In genomic region chr11:68717171-68717840, GRCm38 (mm10) we compare ENCODE assay signal across 12 mouse cellular contexts. TPM values are rescaled to one million over a fixed set of nuclear protein-coding genes. Genes with fewer than 3 reads are reported as not detected.
A peak's percentile ranks its signal among the peaks of the same experiment; 100 is the strongest.
DNase-seq lines count a peak whose midpoint lies in the region; ATAC-seq and TF ChIP-seq lines count a peak whose summit lies in the region.
"Had no signal": no experiment of that assay in that cellular context is flagged by ENCODE, and none has a peak within 500 bp of the region (broad histone marks: within the 10 kb centered on the region; RNA-seq: fewer than 3 reads in every experiment).

No protein-coding gene starts in this region.

- no peak for DNase-seq in hindbrain, embryonic 11.5 days (ENCODE audit: low spot score)
- DNase-seq in layer of hippocampus, postnatal 14 days (ENCODE audit: low spot score in 2 of 2): no peak
- DNase-seq: right cerebral cortex, postnatal 14 days had no signal

- H3K4me2 ChIP-seq in forebrain, embryonic 13.5 days: no peak overlapping the region
- H3K4me2 ChIP-seq in forebrain, embryonic 16.5 days (ENCODE audit: low read length): no peak overlapping the region
- no peak overlapping the region for H3K4me2 ChIP-seq in midbrain, embryonic 13.5 days (replicated peaks)
- no peak overlapping the region for H3K4me2 ChIP-seq in midbrain, embryonic 16.5 days (ENCODE audit: low read length)
- H3K4me2 ChIP-seq in hindbrain, embryonic 11.5 days (replicated peaks; ENCODE audit: low read depth, low read length): no peak overlapping the region
- no peak overlapping the region for H3K4me2 ChIP-seq in intestine, embryonic 16.5 days (ENCODE audit: low read depth, low read length)
- H3K4me2 ChIP-seq: embryonic facial prominence, embryonic 13.5 days had no signal

- TF ChIP-seq POLR2A in olfactory bulb, adult 2 months (IDR thresholded peaks at IDR 0.05; ENCODE audit: insufficient read depth, low read depth, low read length): no peak

- ATAC-seq in forebrain, embryonic 13.5 days: no peak
- no peak for ATAC-seq in forebrain, embryonic 16.5 days
- no peak for ATAC-seq in midbrain, embryonic 13.5 days
- ATAC-seq in midbrain, embryonic 16.5 days: no peak
- ATAC-seq in hindbrain, embryonic 11.5 days (ENCODE audit: low FRiP score): no peak
- no peak for ATAC-seq in intestine, embryonic 16.5 days
- ATAC-seq: inflammation-experienced regulatory T-cells, adult 6 months had no signal

- no peaks in the 10 kb centered on the region for H3K9me3 ChIP-seq in forebrain, embryonic 13.5 days (replicated peaks)
- no peaks in the 10 kb centered on the region for H3K9me3 ChIP-seq in forebrain, embryonic 16.5 days (ENCODE audit: control insufficient read depth, low read length)
- H3K9me3 ChIP-seq in midbrain, embryonic 13.5 days: no peaks in the 10 kb centered on the region
- no peaks in the 10 kb centered on the region for H3K9me3 ChIP-seq in midbrain, embryonic 16.5 days (replicated peaks; ENCODE audit: control insufficient read depth, low read length, poor library complexity, severe bottlenecking)
- H3K9me3 ChIP-seq in hindbrain, embryonic 11.5 days (ENCODE audit: control insufficient read depth, low read length): no peaks in the 10 kb centered on the region
- no peaks in the 10 kb centered on the region; the same call in 1 of the 2 replicates for H3K9me3 ChIP-seq in intestine, embryonic 16.5 days (ENCODE audit: control insufficient read depth, low read length)
- H3K9me3 ChIP-seq: embryonic facial prominence, embryonic 13.5 days had no signal

- H3K27ac ChIP-seq in forebrain, embryonic 13.5 days: peak overlapping the region; percentile 57
- H3K27ac ChIP-seq in forebrain, embryonic 16.5 days (ENCODE audit: low read length): no peak overlapping the region
- peak overlapping the region; percentile 27 for H3K27ac ChIP-seq in midbrain, embryonic 13.5 days
- H3K27ac ChIP-seq in midbrain, embryonic 16.5 days (ENCODE audit: low read length): no peak overlapping the region
- peak overlapping the region; percentile 30; the same call in 1 of the 2 replicates for H3K27ac ChIP-seq in hindbrain, embryonic 11.5 days (ENCODE audit: low read depth, low read length)
- H3K27ac ChIP-seq in olfactory bulb, adult 2 months (ENCODE audit: insufficient read depth, low read depth, low read length): peak overlapping the region; percentile 32; the same call in 1 of the 2 replicates
- no peak overlapping the region for H3K27ac ChIP-seq in intestine, embryonic 16.5 days (ENCODE audit: low read length)
- H3K27ac ChIP-seq: embryonic facial prominence, embryonic 13.5 days; macrophage had no signal

- peaks cover 23% of the 10 kb centered on the region for H3K4me1 ChIP-seq in forebrain, embryonic 13.5 days
- peaks cover 6% of the 10 kb centered on the region for H3K4me1 ChIP-seq in forebrain, embryonic 16.5 days (replicated peaks; ENCODE audit: control insufficient read depth, insufficient read depth, low read length)
- H3K4me1 ChIP-seq in midbrain, embryonic 13.5 days (replicated peaks): peaks cover 32% of the 10 kb centered on the region
- peaks cover 24% of the 10 kb centered on the region for H3K4me1 ChIP-seq in midbrain, embryonic 16.5 days (ENCODE audit: control insufficient read depth, insufficient read depth, low read length)
- peaks cover 3% of the 10 kb centered on the region; the same call in 1 of the 2 replicates for H3K4me1 ChIP-seq in hindbrain, embryonic 11.5 days (replicated peaks; ENCODE audit: control insufficient read depth, insufficient read depth, low read length)
- peaks cover 7% of the 10 kb centered on the region for H3K4me1 ChIP-seq in olfactory bulb, adult 2 months (ENCODE audit: control insufficient read depth, insufficient read depth, low read length)
- peaks cover 7% of the 10 kb centered on the region for H3K4me1 ChIP-seq in intestine, embryonic 16.5 days (ENCODE audit: control insufficient read depth, insufficient read depth, low read length)

- no peak overlapping the region for H3K9ac ChIP-seq in forebrain, embryonic 13.5 days
- H3K9ac ChIP-seq in forebrain, embryonic 16.5 days (replicated peaks; ENCODE audit: low read depth, low read length): no peak overlapping the region
- H3K9ac ChIP-seq in midbrain, embryonic 13.5 days (replicated peaks): no peak overlapping the region
- H3K9ac ChIP-seq in midbrain, embryonic 16.5 days (ENCODE audit: low read depth, low read length): no peak overlapping the region
- H3K9ac ChIP-seq in hindbrain, embryonic 11.5 days (ENCODE audit: low read depth, low read length): no peak overlapping the region
- no peak overlapping the region for H3K9ac ChIP-seq in intestine, embryonic 16.5 days (ENCODE audit: low read depth, low read length)

- H3K27me3 ChIP-seq in forebrain, embryonic 13.5 days: no peaks in the 10 kb centered on the region
- no peaks in the 10 kb centered on the region for H3K27me3 ChIP-seq in forebrain, embryonic 16.5 days (replicated peaks; ENCODE audit: control insufficient read depth, insufficient read depth, low read length)
- H3K27me3 ChIP-seq in midbrain, embryonic 13.5 days: no peaks in the 10 kb centered on the region
- no peaks in the 10 kb centered on the region for H3K27me3 ChIP-seq in midbrain, embryonic 16.5 days (ENCODE audit: control insufficient read depth, insufficient read depth, low read depth, low read length)
- H3K27me3 ChIP-seq in hindbrain, embryonic 11.5 days (ENCODE audit: control insufficient read depth, insufficient read depth, low read length): no peaks in the 10 kb centered on the region
- H3K27me3 ChIP-seq in intestine, embryonic 16.5 days (replicated peaks; ENCODE audit: control insufficient read depth, insufficient read depth, low read length): no peaks in the 10 kb centered on the region
- H3K27me3 ChIP-seq: embryonic facial prominence, embryonic 13.5 days had no signal

- WGBS in forebrain, embryonic 13.5 days: 72% methylated on average over 16 of the region's 16 CpGs
- 58% methylated on average over 16 of the region's 16 CpGs for WGBS in forebrain, embryonic 16.5 days
- WGBS in midbrain, embryonic 13.5 days: 66% methylated on average over 16 of the region's 16 CpGs
- 62% methylated on average over 16 of the region's 16 CpGs for WGBS in midbrain, embryonic 16.5 days
- 71% methylated on average over 16 of the region's 16 CpGs for WGBS in hindbrain, embryonic 11.5 days
- 71% methylated on average over 16 of the region's 16 CpGs for WGBS in olfactory bulb, adult 2 months
- WGBS in intestine, embryonic 16.5 days: 59% methylated on average over 16 of the region's 16 CpGs

- no peak overlapping the region for H3K4me3 ChIP-seq in forebrain, embryonic 13.5 days
- H3K4me3 ChIP-seq in forebrain, embryonic 16.5 days (replicated peaks; ENCODE audit: low read length): no peak overlapping the region
- no peak overlapping the region for H3K4me3 ChIP-seq in midbrain, embryonic 13.5 days (replicated peaks)
- H3K4me3 ChIP-seq in midbrain, embryonic 16.5 days (ENCODE audit: low read depth, low read length): no peak overlapping the region
- H3K4me3 ChIP-seq in hindbrain, embryonic 11.5 days (ENCODE audit: low read depth, low read length): no peak overlapping the region
- no peak overlapping the region for H3K4me3 ChIP-seq in olfactory bulb, adult 2 months (ENCODE audit: insufficient read depth, low read depth, low read length)
- no peak overlapping the region for H3K4me3 ChIP-seq in intestine, embryonic 16.5 days (ENCODE audit: low read length)
- H3K4me3 ChIP-seq: embryonic facial prominence, embryonic 13.5 days had no signal

- TF ChIP-seq CTCF in olfactory bulb, adult 2 months (IDR thresholded peaks at IDR 0.05; ENCODE audit: insufficient read depth, low read depth, low read length): no peak

- H3K36me3 ChIP-seq in forebrain, embryonic 13.5 days (ENCODE audit: poor library complexity, severe bottlenecking): peaks cover 49% of the 10 kb centered on the region
- H3K36me3 ChIP-seq in forebrain, embryonic 16.5 days (ENCODE audit: control insufficient read depth, insufficient read depth): peaks cover 4% of the 10 kb centered on the region
- H3K36me3 ChIP-seq in midbrain, embryonic 13.5 days: peaks cover 35% of the 10 kb centered on the region
- H3K36me3 ChIP-seq in midbrain, embryonic 16.5 days (ENCODE audit: control insufficient read depth, insufficient read depth, low read length): peaks cover 3% of the 10 kb centered on the region; the same call in 1 of the 2 replicates
- H3K36me3 ChIP-seq in hindbrain, embryonic 11.5 days (ENCODE audit: control insufficient read depth, insufficient read depth, low read length): no peaks in the 10 kb centered on the region
- H3K36me3 ChIP-seq in intestine, embryonic 16.5 days (ENCODE audit: control insufficient read depth, insufficient read depth, low read length): 0 out of 2 replicates have a peak, but pooled peaks cover 3% of the 10 kb centered on the region

RNA-seq across cellular contexts. Expression of gene Myh10, which starts 25.9 kb away (rescaled TPM):
- 108 and 122 TPM in 2 replicates for polyA plus RNA-seq in forebrain, embryonic 13.5 days (2015; fragmentation: Nextera tagmentation; extraction: Ambion mirVana)
- 136 and 141 TPM in 2 replicates for polyA plus RNA-seq in forebrain, embryonic 16.5 days (2015; fragmentation: Nextera tagmentation; extraction: Ambion mirVana)
- 109 TPM in 2 replicates for polyA plus RNA-seq in midbrain, embryonic 13.5 days (2015; fragmentation: Nextera tagmentation; extraction: Ambion mirVana)
- polyA plus RNA-seq in midbrain, embryonic 16.5 days (2015; fragmentation: Nextera tagmentation; extraction: Ambion mirVana): 94.9 and 104 TPM in 2 replicates
- polyA plus RNA-seq in hindbrain, embryonic 11.5 days (2014; fragmentation: Nextera tagmentation; extraction: Ambion mirVana): 131 and 140 TPM in 2 replicates
- not detected in 2 replicates for polyA plus RNA-seq in olfactory bulb, adult 2 months (2012; ENCODE audit: insufficient read depth, insufficient read length, low replicate concordance, missing spikeins)
- 49.5 and 50.1 TPM in 2 replicates for polyA plus RNA-seq in intestine, embryonic 16.5 days (2015; fragmentation: Nextera tagmentation; extraction: Ambion mirVana)
- total RNA-seq in layer of hippocampus, postnatal 14 days (2021): 100 to 1,000 TPM; 138 to 147 TPM

Comparison
In these comparisons a context has a peak if more than half of its experiments do, and no peak if none do; other contexts are left out.
1. H3K27ac ChIP-seq: peak in forebrain, embryonic 13.5 days (single experiment), midbrain, embryonic 13.5 days (single experiment), hindbrain, embryonic 11.5 days (single experiment) and olfactory bulb, adult 2 months (single experiment); none in forebrain, embryonic 16.5 days (single experiment), midbrain, embryonic 16.5 days (single experiment) and intestine, embryonic 16.5 days (single experiment).